Mouse (Mus musculus): ENCODE results near the gene H2al1h. TPM values are rescaled to one million over a fixed set of nuclear protein-coding genes. Genes with fewer than 3 reads are reported as not detected.

The H2al1h gene
- polyA plus RNA-seq, 1 experiment = not detected

DNA sequence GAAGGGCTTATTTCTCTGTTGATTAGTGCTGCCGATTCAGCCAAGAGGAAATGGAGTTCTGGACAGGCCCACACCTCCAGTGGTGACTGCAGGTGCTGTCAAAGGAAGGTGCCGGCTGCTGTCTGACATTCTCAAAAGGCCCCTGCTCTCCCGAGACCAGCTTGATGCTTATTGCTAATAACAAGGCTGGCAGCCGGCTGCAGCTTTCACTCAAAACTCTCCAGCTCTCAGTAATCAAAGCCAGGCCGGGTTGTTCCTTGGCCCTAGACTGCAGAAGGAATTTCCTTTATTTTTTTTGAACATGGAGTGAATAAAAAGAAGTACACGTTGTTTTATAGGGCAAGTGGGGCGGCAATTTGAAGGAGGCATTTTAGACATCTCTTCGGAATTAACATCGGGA lies 24.5 kb downstream of the H2al1h start:
- DNase-seq (ENCODE audit: low read depth) = peak; percentile 76
- TF ChIP-seq POLR2A (IDR thresholded peaks at IDR 0.05; ENCODE audit: borderline replicate concordance, extremely low read depth, insufficient read depth, insufficient read length, poor library complexity, severe bottlenecking) = no peak
- TF ChIP-seq CTCF (IDR thresholded peaks at IDR 0.05; ENCODE audit: borderline replicate concordance, extremely low read depth, insufficient read depth, insufficient read length) = no peak

DNA sequence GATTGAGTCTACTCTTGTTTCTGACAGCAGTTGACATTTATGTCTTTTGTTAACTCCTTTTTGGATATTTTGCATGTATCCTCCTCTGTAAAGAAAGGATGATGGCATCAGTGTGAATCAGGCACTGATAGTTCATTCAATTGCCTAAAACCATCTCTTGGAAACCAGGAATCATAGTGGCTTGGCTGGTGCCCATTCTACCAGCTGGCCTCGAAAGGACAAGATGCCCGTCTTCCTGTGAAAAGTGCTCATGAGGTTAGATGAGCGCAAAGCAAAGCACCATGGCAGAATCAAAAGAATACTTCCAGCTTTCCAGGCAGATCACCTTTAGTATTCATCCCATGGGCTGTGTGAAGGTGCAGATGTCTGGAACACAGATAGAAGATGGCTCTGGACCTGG lies 25.5 kb downstream of the H2al1h start:
- TF ChIP-seq POLR2A (IDR thresholded peaks at IDR 0.05; ENCODE audit: borderline replicate concordance, extremely low read depth, insufficient read depth, insufficient read length, poor library complexity, severe bottlenecking) = no peak
- TF ChIP-seq CTCF (IDR thresholded peaks at IDR 0.05; ENCODE audit: borderline replicate concordance, extremely low read depth, insufficient read depth, insufficient read length) = no peak
- DNase-seq (ENCODE audit: low read depth) = no peak

DNA sequence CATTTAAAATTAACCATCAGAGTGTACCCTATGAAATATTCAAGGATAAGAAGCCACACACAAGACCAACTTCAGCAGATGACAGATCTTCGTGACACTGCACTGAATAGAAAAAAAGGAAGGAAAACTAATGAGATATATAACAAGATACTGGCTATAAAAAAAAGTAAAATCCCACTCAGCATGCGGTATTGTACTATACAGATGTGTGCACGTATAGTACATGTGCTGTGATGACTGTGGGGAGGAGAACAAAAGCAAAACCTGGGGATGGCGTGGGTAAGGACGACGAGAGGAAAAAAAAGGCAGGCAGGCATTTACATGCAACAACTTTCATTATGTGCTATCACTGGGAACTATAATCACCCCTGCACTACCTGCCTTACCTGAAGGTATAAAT lies 39.5 kb downstream of the H2al1h start:
- no peak for DNase-seq (ENCODE audit: low read depth)
- no peak for TF ChIP-seq POLR2A (IDR thresholded peaks at IDR 0.05; ENCODE audit: borderline replicate concordance, extremely low read depth, insufficient read depth, insufficient read length, poor library complexity, severe bottlenecking)
- TF ChIP-seq CTCF (IDR thresholded peaks at IDR 0.05; ENCODE audit: borderline replicate concordance, extremely low read depth, insufficient read depth, insufficient read length) = no peak

DNA sequence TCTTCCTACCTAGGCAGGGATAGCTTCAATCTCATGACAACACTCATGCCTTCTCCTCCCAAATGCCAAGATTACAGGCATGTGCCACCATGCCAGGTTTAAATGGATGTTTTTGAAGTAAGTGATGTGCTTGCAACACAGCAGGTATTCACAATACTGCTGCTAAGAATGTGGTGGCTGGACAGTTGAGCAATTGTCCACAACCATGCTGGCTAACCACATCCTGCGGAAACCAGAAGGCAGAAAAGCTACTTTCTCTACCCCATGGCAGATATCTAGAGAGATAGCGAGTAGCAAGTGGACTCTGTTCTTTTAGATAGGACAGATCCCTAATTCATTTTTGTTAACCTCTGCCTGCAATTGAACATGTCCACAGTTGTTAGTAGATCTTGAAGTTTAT lies 40.0 kb downstream of the H2al1h start:
- DNase-seq (ENCODE audit: low read depth) = no peak
- TF ChIP-seq POLR2A (IDR thresholded peaks at IDR 0.05; ENCODE audit: borderline replicate concordance, extremely low read depth, insufficient read depth, insufficient read length, poor library complexity, severe bottlenecking) (no peak), CTCF (IDR thresholded peaks at IDR 0.05; ENCODE audit: borderline replicate concordance, extremely low read depth, insufficient read depth, insufficient read length) (no peak)

DNA sequence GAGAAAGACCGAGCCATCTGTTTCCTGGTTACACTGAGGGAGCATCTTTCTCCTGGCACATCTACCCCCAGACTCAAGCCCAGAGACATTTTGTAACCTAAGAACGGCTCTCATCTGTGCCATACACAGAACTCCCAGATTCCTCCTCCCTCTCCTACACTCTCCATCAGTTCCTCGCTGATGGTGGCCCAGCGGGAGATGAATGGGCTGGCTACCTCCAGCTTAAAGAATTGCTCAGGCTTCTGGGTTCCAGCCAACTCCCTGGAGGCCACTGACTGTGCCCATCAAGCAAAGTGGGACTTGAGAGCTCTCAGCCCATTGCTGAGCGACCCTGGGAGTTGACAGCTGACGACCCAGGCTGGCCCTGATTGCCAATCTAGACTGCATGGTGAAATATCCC lies 42.6 kb downstream of the H2al1h start:
- TF ChIP-seq CTCF (IDR thresholded peaks at IDR 0.05; ENCODE audit: borderline replicate concordance, extremely low read depth, insufficient read depth, insufficient read length) (no peak), POLR2A (IDR thresholded peaks at IDR 0.05; ENCODE audit: borderline replicate concordance, extremely low read depth, insufficient read depth, insufficient read length, poor library complexity, severe bottlenecking) (no peak)
- peak; percentile 87 for DNase-seq (ENCODE audit: low read depth)

DNA sequence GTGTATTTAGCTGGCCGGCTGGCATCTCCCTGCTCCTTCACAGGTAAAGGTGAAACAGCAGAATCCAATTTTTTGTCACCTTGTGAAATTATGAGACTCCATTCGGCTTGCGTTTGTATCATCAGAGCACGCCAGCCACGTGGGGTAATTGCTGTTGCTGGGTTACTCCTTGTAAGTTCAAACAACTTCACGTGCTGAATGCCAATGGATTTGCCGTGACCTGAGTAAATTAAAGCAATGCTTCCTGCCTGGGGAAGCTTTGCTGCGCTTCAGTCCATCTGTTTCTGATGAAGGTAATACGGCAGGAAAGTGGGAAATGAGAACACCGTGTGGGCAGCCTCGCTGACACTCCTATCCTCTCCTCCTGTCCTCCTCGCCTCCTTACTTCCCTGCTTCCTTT lies 43.9 kb downstream of the H2al1h start:
- TF ChIP-seq CTCF (IDR thresholded peaks at IDR 0.05; ENCODE audit: borderline replicate concordance, extremely low read depth, insufficient read depth, insufficient read length) = no peak
- no peak for TF ChIP-seq POLR2A (IDR thresholded peaks at IDR 0.05; ENCODE audit: borderline replicate concordance, extremely low read depth, insufficient read depth, insufficient read length, poor library complexity, severe bottlenecking)
- DNase-seq (ENCODE audit: low read depth) = peak; percentile 68

Other genes starting within 250 kb of the H2al1h start
- not detected in 2 replicates for gene H2al1a, start 22.2 kb upstream of the H2al1h start, polyA plus RNA-seq (2012; rRNA removed)
- not detected in 2 replicates for gene H2al1b, start 19.1 kb upstream of the H2al1h start, polyA plus RNA-seq (2012; rRNA removed)
- not detected in 2 replicates for gene H2al1c, start 15.8 kb upstream of the H2al1h start, polyA plus RNA-seq (2012; rRNA removed)
- gene H2al1d, start 12.7 kb upstream of the H2al1h start, polyA plus RNA-seq (2012; rRNA removed) = not detected in 2 replicates
- not detected in 2 replicates for gene H2al1e, start 9.6 kb upstream of the H2al1h start, polyA plus RNA-seq (2012; rRNA removed)
- not detected in 2 replicates for gene H2al1f, start 6.3 kb upstream of the H2al1h start, polyA plus RNA-seq (2012; rRNA removed)
- gene H2al1g, start 3.2 kb upstream of the H2al1h start, polyA plus RNA-seq (2012; rRNA removed) = not detected in 2 replicates
- not detected in 2 replicates for gene H2al1i, start 3.2 kb downstream of the H2al1h start, polyA plus RNA-seq (2012; rRNA removed)
- gene H2al1j, start 6.3 kb downstream of the H2al1h start, polyA plus RNA-seq (2012; rRNA removed) = not detected in 2 replicates